Comparison of ENCODE assay signal across 13 mouse cellular contexts in genomic region chr15:87698562-87699320, GRCm38 (mm10).
DNase-seq lines count a peak whose midpoint lies in the region; ATAC-seq lines count a peak whose summit lies in the region.
"Had no signal": no experiment of that assay in that cellular context is flagged by ENCODE, and none has a peak within 500 bp of the region (broad histone marks: within the 10 kb centered on the region; RNA-seq: fewer than 3 reads in every experiment).

No protein-coding gene starts in this region.

- DNase-seq in forebrain, embryonic 11.5 days (ENCODE audit: low spot score), result no peak
- peak; percentile 65 for DNase-seq in midbrain, embryonic 14.5 days
- DNase-seq in midbrain, embryonic 11.5 days (ENCODE audit: low spot score, missing footprints), result no peak
- peak; percentile 78 to 82 for DNase-seq in cerebellum, postnatal 10 days
- no peak for DNase-seq in thymus, postnatal 4 days
- no peak for DNase-seq in thymus, adult 18-20 months
- DNase-seq: kidney, postnatal 36 days had no signal

- H3K27ac ChIP-seq in forebrain, embryonic 12.5 days, result no peak overlapping the region
- no peak overlapping the region for H3K27ac ChIP-seq in forebrain, embryonic 11.5 days (ENCODE audit: low read depth, low read length)
- H3K27ac ChIP-seq in midbrain, embryonic 14.5 days (replicated peaks; ENCODE audit: low read depth, low read length), result no peak overlapping the region
- no peak overlapping the region for H3K27ac ChIP-seq in midbrain, embryonic 11.5 days (ENCODE audit: low read depth, low read length)
- no peak overlapping the region for H3K27ac ChIP-seq in neural tube, embryonic 14.5 days (ENCODE audit: low read depth, low read length)
- H3K27ac ChIP-seq: limb, embryonic 15.5 days; macrophage; neural tube, embryonic 12.5 days; stomach, embryonic 15.5 days had no signal

- peaks cover 14% of the 10 kb centered on the region for H3K4me1 ChIP-seq in forebrain, embryonic 12.5 days
- H3K4me1 ChIP-seq in forebrain, embryonic 11.5 days (replicated peaks; ENCODE audit: control insufficient read depth, insufficient read depth, low read length), result no peaks in the 10 kb centered on the region
- H3K4me1 ChIP-seq in midbrain, embryonic 14.5 days (ENCODE audit: control insufficient read depth, insufficient read depth, low read length), result peaks cover 11% of the 10 kb centered on the region
- 0 out of 2 replicates have a peak, but pooled peaks cover 2% of the 10 kb centered on the region for H3K4me1 ChIP-seq in midbrain, embryonic 11.5 days (ENCODE audit: control insufficient read depth, insufficient read depth, low read length)
- H3K4me1 ChIP-seq in neural tube, embryonic 14.5 days (ENCODE audit: control insufficient read depth, insufficient read depth, low read length), result peaks cover 16% of the 10 kb centered on the region; the same call in 1 of the 2 replicates
- H3K4me1 ChIP-seq: stomach, embryonic 15.5 days had no signal

- H3K36me3 ChIP-seq in forebrain, embryonic 12.5 days (replicated peaks), result peaks cover 13% of the 10 kb centered on the region; the same call in 1 of the 2 replicates
- no peaks in the 10 kb centered on the region for H3K36me3 ChIP-seq in forebrain, embryonic 11.5 days (ENCODE audit: control insufficient read depth, insufficient read depth, low read length)
- H3K36me3 ChIP-seq in midbrain, embryonic 14.5 days (ENCODE audit: control insufficient read depth, insufficient read depth, low read length), result no peaks in the 10 kb centered on the region
- H3K36me3 ChIP-seq in midbrain, embryonic 11.5 days (ENCODE audit: control insufficient read depth, insufficient read depth, low read length), result no peaks in the 10 kb centered on the region; the same call in 1 of the 2 replicates
- no peaks in the 10 kb centered on the region for H3K36me3 ChIP-seq in neural tube, embryonic 14.5 days (ENCODE audit: control insufficient read depth, insufficient read depth, low read length)
- H3K36me3 ChIP-seq: limb, embryonic 15.5 days; stomach, embryonic 15.5 days had no signal

- H3K9ac ChIP-seq in forebrain, embryonic 12.5 days, result no peak overlapping the region
- H3K9ac ChIP-seq in forebrain, embryonic 11.5 days (ENCODE audit: low read length), result no peak overlapping the region
- no peak overlapping the region for H3K9ac ChIP-seq in midbrain, embryonic 14.5 days (replicated peaks; ENCODE audit: low read length)
- no peak overlapping the region for H3K9ac ChIP-seq in midbrain, embryonic 11.5 days (ENCODE audit: low read length)
- no peak overlapping the region for H3K9ac ChIP-seq in neural tube, embryonic 14.5 days (replicated peaks; ENCODE audit: low read depth, low read length)
- H3K9ac ChIP-seq: limb, embryonic 15.5 days; neural tube, embryonic 12.5 days; stomach, embryonic 15.5 days had no signal

- H3K4me3 ChIP-seq in forebrain, embryonic 12.5 days (replicated peaks), result no peak overlapping the region
- H3K4me3 ChIP-seq in forebrain, embryonic 11.5 days (ENCODE audit: low read depth, low read length), result no peak overlapping the region
- no peak overlapping the region for H3K4me3 ChIP-seq in midbrain, embryonic 14.5 days (replicated peaks; ENCODE audit: low read depth, low read length)
- no peak overlapping the region for H3K4me3 ChIP-seq in midbrain, embryonic 11.5 days (ENCODE audit: low read depth, low read length)
- no peak overlapping the region for H3K4me3 ChIP-seq in neural tube, embryonic 14.5 days (ENCODE audit: low read depth, low read length)
- H3K4me3 ChIP-seq: limb, embryonic 15.5 days; neural tube, embryonic 12.5 days; stomach, embryonic 15.5 days had no signal

- 0 out of 2 replicates have a peak, but pooled peaks have one; percentile 20 for ATAC-seq in forebrain, embryonic 12.5 days (ENCODE audit: low FRiP score)
- ATAC-seq in forebrain, embryonic 11.5 days (replicated peaks; ENCODE audit: low FRiP score), result no peak
- no peak for ATAC-seq in midbrain, embryonic 14.5 days (ENCODE audit: low FRiP score, low TSS enrichment)
- ATAC-seq in midbrain, embryonic 11.5 days (ENCODE audit: low FRiP score), result no peak
- ATAC-seq in neural tube, embryonic 14.5 days (ENCODE audit: low read depth), result peak; percentile 47; the same call in 1 of the 2 replicates

- no peaks in the 10 kb centered on the region for H3K27me3 ChIP-seq in forebrain, embryonic 12.5 days
- H3K27me3 ChIP-seq in forebrain, embryonic 11.5 days (ENCODE audit: control insufficient read depth, insufficient read depth, low read length), result no peaks in the 10 kb centered on the region
- H3K27me3 ChIP-seq in midbrain, embryonic 14.5 days (ENCODE audit: control insufficient read depth, insufficient read depth, low read length), result no peaks in the 10 kb centered on the region
- no peaks in the 10 kb centered on the region for H3K27me3 ChIP-seq in midbrain, embryonic 11.5 days (ENCODE audit: control insufficient read depth, insufficient read depth, low read length)
- no peaks in the 10 kb centered on the region for H3K27me3 ChIP-seq in neural tube, embryonic 14.5 days (ENCODE audit: control insufficient read depth, insufficient read depth, low read length)
- H3K27me3 ChIP-seq: neural tube, embryonic 12.5 days; stomach, embryonic 15.5 days had no signal

- no peak overlapping the region for H3K4me2 ChIP-seq in forebrain, embryonic 12.5 days
- H3K4me2 ChIP-seq in forebrain, embryonic 11.5 days (ENCODE audit: low read depth, low read length, severe bottlenecking), result no peak overlapping the region
- H3K4me2 ChIP-seq in midbrain, embryonic 14.5 days (ENCODE audit: low read length), result no peak overlapping the region
- H3K4me2 ChIP-seq in midbrain, embryonic 11.5 days, result no peak overlapping the region
- no peak overlapping the region for H3K4me2 ChIP-seq in neural tube, embryonic 14.5 days (ENCODE audit: low read depth, low read length)
- H3K4me2 ChIP-seq: limb, embryonic 15.5 days; neural tube, embryonic 12.5 days; stomach, embryonic 15.5 days had no signal

- H3K9me3 ChIP-seq in forebrain, embryonic 12.5 days, result 0 out of 2 replicates have a peak, but pooled peaks cover 6% of the 10 kb centered on the region
- peaks cover 3% of the 10 kb centered on the region; the same call in 1 of the 2 replicates for H3K9me3 ChIP-seq in forebrain, embryonic 11.5 days (ENCODE audit: control insufficient read depth, low read length)
- H3K9me3 ChIP-seq in midbrain, embryonic 14.5 days (ENCODE audit: control insufficient read depth, low read length), result peaks cover 7% of the 10 kb centered on the region; the same call in 1 of the 2 replicates
- no peaks in the 10 kb centered on the region; the same call in 1 of the 2 replicates for H3K9me3 ChIP-seq in midbrain, embryonic 11.5 days (ENCODE audit: control insufficient read depth, low read length)
- H3K9me3 ChIP-seq in neural tube, embryonic 14.5 days (ENCODE audit: control insufficient read depth, low read length), result peaks cover 2% of the 10 kb centered on the region; the same call in 1 of the 2 replicates
- H3K9me3 ChIP-seq: limb, embryonic 15.5 days; stomach, embryonic 15.5 days had no signal

- WGBS in forebrain, embryonic 12.5 days, result 69% methylated on average over 14 of the region's 14 CpGs
- WGBS in forebrain, embryonic 11.5 days, result 83% methylated on average over 14 of the region's 14 CpGs
- WGBS in midbrain, embryonic 14.5 days, result 73% methylated on average over 14 of the region's 14 CpGs
- 89% methylated on average over 14 of the region's 14 CpGs for WGBS in midbrain, embryonic 11.5 days
- 44% methylated on average over 14 of the region's 14 CpGs for WGBS in neural tube, embryonic 14.5 days

Comparison
In these comparisons a context has a peak if more than half of its experiments do, and no peak if none do; other contexts are left out.
1. ATAC-seq: peak in forebrain, embryonic 12.5 days (single experiment) and neural tube, embryonic 14.5 days (single experiment); none in forebrain, embryonic 11.5 days (single experiment), midbrain, embryonic 14.5 days (single experiment) and midbrain, embryonic 11.5 days (single experiment).
2. DNase-seq: peak in midbrain, embryonic 14.5 days (single experiment) and cerebellum, postnatal 10 days (2 of 2); none in forebrain, embryonic 11.5 days (single experiment), midbrain, embryonic 11.5 days (single experiment), thymus, postnatal 4 days (single experiment) and thymus, adult 18-20 months (0 of 2).